Mouse (Mus musculus): ENCODE measurements around the gene Speg. TPM values are rescaled to one million over a fixed set of nuclear protein-coding genes. Genes with fewer than 3 reads are reported as not detected.
A peak's percentile ranks its signal among the peaks of the same experiment; 100 is the strongest.

The Speg gene
- total and polyA plus RNA-seq, 3 experiments, result 9.9 to 56.5 (median 15.2) TPM

- DNase-seq, result no peak
Observed at GRCm38 (mm10) chr1:75365510-75366137, 9.5 kb upstream of the Speg start.

GRCm38 (mm10) chr1:75369360-75369983 lies 5.6 kb upstream of the Speg start:
- no peak for DNase-seq

- DNase-seq, result peak; percentile 84
Observed at GRCm38 (mm10) chr1:75369984-75370660, 5.0 kb upstream of the Speg start.

GRCm38 (mm10) chr1:75371317-75372095 lies 3.6 kb upstream of the Speg start:
- peak; percentile 79 for DNase-seq

- no peak for DNase-seq
Observed at GRCm38 (mm10) chr1:75372450-75372849, 2.6 kb upstream of the Speg start.

GRCm38 (mm10) chr1:75373276-75373675 lies 1.8 kb upstream of the Speg start:
- DNase-seq, result no peak

GRCm38 (mm10) chr1:75379196-75379595 lies 4.1 kb downstream of the Speg start:
- DNase-seq, result no peak

GRCm38 (mm10) chr1:75379931-75380330 lies 4.8 kb downstream of the Speg start:
- no peak for DNase-seq

- no peak for DNase-seq
Observed at GRCm38 (mm10) chr1:75380951-75381350, 5.9 kb downstream of the Speg start.

- DNase-seq, result peak; percentile 65
Observed at GRCm38 (mm10) chr1:75381482-75382355, 6.6 kb downstream of the Speg start.

- DNase-seq, result no peak
Observed at GRCm38 (mm10) chr1:75382356-75383071, 7.4 kb downstream of the Speg start.

- no peak for DNase-seq
Observed at GRCm38 (mm10) chr1:75384470-75385141, 9.5 kb downstream of the Speg start.

- no peak for DNase-seq
Observed at GRCm38 (mm10) chr1:75385142-75385730, 10.1 kb downstream of the Speg start.

GRCm38 (mm10) chr1:75386149-75386548 lies 11.1 kb downstream of the Speg start:
- DNase-seq, result no peak

- peak; percentile 26 for DNase-seq
Observed at GRCm38 (mm10) chr1:75387469-75387928, 12.4 kb downstream of the Speg start.

GRCm38 (mm10) chr1:75387929-75388897 lies 13.1 kb downstream of the Speg start:
- DNase-seq, result no peak

- no peak for DNase-seq
Observed at GRCm38 (mm10) chr1:75388898-75389515, 13.9 kb downstream of the Speg start.

GRCm38 (mm10) chr1:75393139-75393538 lies 18.0 kb downstream of the Speg start:
- peak; percentile 23 for DNase-seq

Data from adrenal gland, adult 2 months (tissue).